Mouse (Mus musculus) MEL (cell line): ENCODE results near the gene Zdhhc12. TPM values are rescaled to one million over a fixed set of nuclear protein-coding genes. Genes with fewer than 3 reads are reported as not detected.

Experiments used
- DNase-seq: peaks from one replicate; pipeline ENCODE4 v3.0.0; 2011; ENCODE audit warnings: low read depth, low spot score
- H3K27ac ChIP-seq: 2 replicates; pipeline ENCODE4 v1.5.1; 2012; ENCODE audit warnings: low read depth, mild to moderate bottlenecking, control low read depth, low read length, moderate library complexity; ENCODE audit not compliant: control insufficient read depth
- H3K27me3 ChIP-seq, 2 experiments: fragments of 150-350 bp in 1 of 2; sonication (generic) in 1 of 2; 2 replicates each; pipeline ENCODE4 v1.6.1; 2012; ENCODE audit warnings: low read length in 2 of 2, mild to moderate bottlenecking in 2 of 2, improper control_type of control experiment in 1 of 2, moderate library complexity in 1 of 2; ENCODE audit not compliant: insufficient read depth in 2 of 2, control insufficient read depth in 1 of 2
- H3K36me3 ChIP-seq, 2 experiments: 2 replicates each; pipeline ENCODE4 v1.6.1; 2012 to 2014; ENCODE audit warnings: low read length in 2 of 2, improper control_type of control experiment in 1 of 2, inconsistent platforms in 1 of 2, mild to moderate bottlenecking in 1 of 2; ENCODE audit not compliant: insufficient read depth in 2 of 2, control insufficient read depth in 1 of 2
- H3K4me1 ChIP-seq, 2 experiments: fragments of 150-350 bp in 1 of 2; sonication (generic) in 1 of 2; 2 replicates each; pipeline ENCODE4 v1.6.1; 2012; ENCODE audit warnings: low read length in 2 of 2, improper control_type of control experiment in 1 of 2, mild to moderate bottlenecking in 1 of 2; ENCODE audit not compliant: insufficient read depth in 2 of 2, control insufficient read depth in 1 of 2
- H3K4me3 ChIP-seq, 2 experiments: fragments of 150-350 bp in 1 of 2; sonication (generic) in 1 of 2; 2 replicates each; pipeline ENCODE4 v1.5.1; 2012; ENCODE audit warnings: low read depth in 2 of 2, low read length in 2 of 2, mild to moderate bottlenecking in 2 of 2, moderate library complexity in 2 of 2, control low read depth in 1 of 2, improper control_type of control experiment in 1 of 2; ENCODE audit not compliant: control insufficient read depth in 1 of 2, insufficient read depth in 1 of 2
- H3K79me2 ChIP-seq: 2 replicates; pipeline ENCODE4 v1.6.1; 2012; ENCODE audit warnings: mild to moderate bottlenecking, low read length, moderate library complexity; ENCODE audit not compliant: control insufficient read depth, poor library complexity, insufficient read depth
- H3K9ac ChIP-seq: 2 replicates; pipeline ENCODE4 v1.6.1; 2012; ENCODE audit warnings: low read depth, mild to moderate bottlenecking, control low read depth, low read length, moderate library complexity; ENCODE audit not compliant: control insufficient read depth, poor library complexity, severe bottlenecking
- H3K9me3 ChIP-seq: fragments of 150-350 bp; sonication (generic); replicated peaks from 2 replicates; pipeline ENCODE4 v1.6.1; 2012; ENCODE audit warnings: mild to moderate bottlenecking, low read length, improper control_type of control experiment, moderate library complexity; ENCODE audit not compliant: insufficient read depth
- CHD1 ChIP-seq: IDR thresholded peaks from 2 replicates; pipeline ENCODE4 v1.6.1; 2012; ENCODE audit warnings: low read depth, mild to moderate bottlenecking, inconsistent platforms, low read length, improper control_type of control experiment
- CHD2 ChIP-seq: IDR thresholded peaks from 2 replicates; pipeline ENCODE4 v1.6.1; 2011; ENCODE audit warnings: low read length, improper control_type of control experiment
- CTCF ChIP-seq, 3 experiments: IDR thresholded peaks in 2 of 3; conservative IDR thresholded peaks in 1 of 3; 2 replicates each; pipeline ENCODE4 v1.5.1; 2011 to 2012; ENCODE audit warnings: low read length in 3 of 3, low read depth in 2 of 3, mild to moderate bottlenecking in 2 of 3, improper control_type of control experiment in 1 of 3, inconsistent platforms in 1 of 3, mixed read lengths in 1 of 3, moderate library complexity in 1 of 3; ENCODE audit not compliant: control insufficient read depth in 1 of 3, insufficient read depth in 1 of 3, poor library complexity in 1 of 3, severe bottlenecking in 1 of 3
- E2F4 ChIP-seq: IDR thresholded peaks from 2 replicates; pipeline ENCODE4 v1.6.1; 2011; ENCODE audit warnings: low read depth, low read length, improper control_type of control experiment, borderline replicate concordance
- ELF1 ChIP-seq: IDR thresholded peaks from 2 replicates; pipeline ENCODE4 v1.6.1; 2014; ENCODE audit warnings: low read depth, mild to moderate bottlenecking, inconsistent platforms, low read length, improper control_type of control experiment, moderate library complexity
- EP300 ChIP-seq, 2 experiments: IDR thresholded peaks; 2 replicates each; pipeline ENCODE4 v1.6.1; 2011; ENCODE audit warnings: improper control_type of control experiment in 2 of 2, low read length in 2 of 2, low read depth in 1 of 2, mild to moderate bottlenecking in 1 of 2
- ETS1 ChIP-seq: IDR thresholded peaks from 2 replicates; pipeline ENCODE4 v1.6.1; 2012; ENCODE audit warnings: low read depth, mild to moderate bottlenecking, inconsistent platforms, low read length, improper control_type of control experiment, moderate library complexity
- GATA1 ChIP-seq: IDR thresholded peaks from 2 replicates; pipeline ENCODE4 v1.6.1; 2011; ENCODE audit warnings: low read depth, low read length, improper control_type of control experiment
- KAT2A ChIP-seq: conservative IDR thresholded peaks from 2 replicates; pipeline ENCODE4 v1.6.1; 2012; ENCODE audit warnings: low read depth, low read length, improper control_type of control experiment, inconsistent platforms
- MAFK ChIP-seq: IDR thresholded peaks from 2 replicates; pipeline ENCODE4 v1.6.1; 2011; ENCODE audit warnings: low read depth, mild to moderate bottlenecking, low read length, improper control_type of control experiment, borderline replicate concordance
- MAX ChIP-seq: IDR thresholded peaks from 2 replicates; pipeline ENCODE4 v1.6.1; 2011; ENCODE audit warnings: low read length, improper control_type of control experiment
- MAZ ChIP-seq: IDR thresholded peaks from 2 replicates; pipeline ENCODE4 v1.6.1; 2012; ENCODE audit warnings: low read depth, mild to moderate bottlenecking, inconsistent platforms, low read length, improper control_type of control experiment
- MXI1 ChIP-seq: IDR thresholded peaks from 2 replicates; pipeline ENCODE4 v1.6.1; 2011; ENCODE audit warnings: mild to moderate bottlenecking, low read depth, low read length, improper control_type of control experiment
- MYC ChIP-seq: IDR thresholded peaks from 2 replicates; pipeline ENCODE4 v1.6.1; 2011; ENCODE audit warnings: low read depth, mild to moderate bottlenecking, low read length, improper control_type of control experiment, moderate library complexity
- NELFE ChIP-seq: IDR thresholded peaks from 2 replicates; pipeline ENCODE4 v1.6.1; 2011; ENCODE audit warnings: low read depth, low read length, improper control_type of control experiment
- NRF1 ChIP-seq: IDR thresholded peaks from 2 replicates; pipeline ENCODE4 v1.6.1; 2014; ENCODE audit warnings: low read depth, mild to moderate bottlenecking, inconsistent platforms, low read length, improper control_type of control experiment, moderate library complexity; ENCODE audit not compliant: poor library complexity, insufficient read depth, severe bottlenecking
- POLR2A ChIP-seq, 2 experiments: IDR thresholded peaks; 2 replicates each; pipeline ENCODE4 v1.6.1; 2011 to 2012; ENCODE audit warnings: low read length in 2 of 2, mild to moderate bottlenecking in 2 of 2, control low read depth in 1 of 2, improper control_type of control experiment in 1 of 2, low read depth in 1 of 2, moderate library complexity in 1 of 2; ENCODE audit not compliant: control insufficient read depth in 1 of 2, insufficient read depth in 1 of 2, poor library complexity in 1 of 2
- POLR2AphosphoS2 ChIP-seq: IDR thresholded peaks from 2 replicates; pipeline ENCODE4 v1.6.1; 2011; ENCODE audit warnings: low read length, improper control_type of control experiment
- POLR2AphosphoS5 ChIP-seq: IDR thresholded peaks from 2 replicates; pipeline ENCODE4 v1.6.1; 2012; ENCODE audit warnings: low read depth, borderline replicate concordance, mild to moderate bottlenecking, inconsistent platforms, low read length, moderate library complexity, mixed read lengths
- RAD21 ChIP-seq: IDR thresholded peaks from 2 replicates; pipeline ENCODE4 v1.6.1; 2011; ENCODE audit warnings: mild to moderate bottlenecking, low read depth, low read length, improper control_type of control experiment
- RCOR1 ChIP-seq: IDR thresholded peaks from 2 replicates; pipeline ENCODE4 v1.6.1; 2012; ENCODE audit warnings: low read depth, mild to moderate bottlenecking, inconsistent platforms, low read length, improper control_type of control experiment
- SIN3A ChIP-seq: IDR thresholded peaks from 2 replicates; pipeline ENCODE4 v1.6.1; 2012; ENCODE audit warnings: low read length, improper control_type of control experiment, inconsistent platforms
- SMC3 ChIP-seq: IDR thresholded peaks from 2 replicates; pipeline ENCODE4 v1.6.1; 2011; ENCODE audit warnings: low read depth, low read length, improper control_type of control experiment
- TAL1 ChIP-seq: IDR thresholded peaks from 2 replicates; pipeline ENCODE4 v1.6.1; 2012; ENCODE audit warnings: mild to moderate bottlenecking, inconsistent platforms, low read length, moderate library complexity, mixed read lengths
- TBP ChIP-seq: IDR thresholded peaks from 2 replicates; pipeline ENCODE4 v1.8.0; 2011; ENCODE audit warnings: low read depth, low read length, improper control_type of control experiment
- TCF12 ChIP-seq: IDR thresholded peaks from 2 replicates; pipeline ENCODE4 v1.6.1; 2014; ENCODE audit warnings: low read depth, mild to moderate bottlenecking, inconsistent platforms, low read length, improper control_type of control experiment, moderate library complexity
- UBTF ChIP-seq: IDR thresholded peaks from 2 replicates; pipeline ENCODE4 v1.6.1; 2012; ENCODE audit warnings: low read depth, mild to moderate bottlenecking, inconsistent platforms, low read length, improper control_type of control experiment, moderate library complexity, borderline replicate concordance; ENCODE audit not compliant: insufficient read depth
- USF1 ChIP-seq: IDR thresholded peaks from 2 replicates; pipeline ENCODE4 v1.6.1; 2014; ENCODE audit warnings: low read depth, mild to moderate bottlenecking, inconsistent platforms, low read length, improper control_type of control experiment, moderate library complexity
- USF2 ChIP-seq, 2 experiments: IDR thresholded peaks; 2 replicates each; pipeline ENCODE4 v1.6.1; 2011 to 2012; ENCODE audit warnings: improper control_type of control experiment in 2 of 2, low read length in 2 of 2, borderline replicate concordance in 1 of 2, inconsistent platforms in 1 of 2, low read depth in 1 of 2, mild to moderate bottlenecking in 1 of 2; ENCODE audit not compliant: insufficient read depth in 1 of 2
- ZC3H11A ChIP-seq: IDR thresholded peaks from 2 replicates; pipeline ENCODE4 v1.6.1; 2012; ENCODE audit warnings: low read depth, mild to moderate bottlenecking, inconsistent platforms, low read length, improper control_type of control experiment
- ZKSCAN1 ChIP-seq: IDR thresholded peaks from 2 replicates; pipeline ENCODE4 v1.6.1; 2012; ENCODE audit warnings: low read depth, mild to moderate bottlenecking, inconsistent platforms, low read length, improper control_type of control experiment, moderate library complexity
- ZMIZ1 ChIP-seq: IDR thresholded peaks from 2 replicates; pipeline ENCODE4 v1.6.1; 2012; ENCODE audit warnings: low read depth, mild to moderate bottlenecking, inconsistent platforms, low read length, improper control_type of control experiment, moderate library complexity
- ZNF384 ChIP-seq: IDR thresholded peaks from 2 replicates; pipeline ENCODE4 v1.6.1; 2012; ENCODE audit warnings: low read depth, mild to moderate bottlenecking, inconsistent platforms, low read length, improper control_type of control experiment
- polyA plus RNA-seq, 2 experiments: library from polyadenylated mRNA; stranded (reverse) in 1 of 2; unstranded in 1 of 2; fragments of >175 nt in 1 of 2; fragments of >200 nt in 1 of 2; gene quantifications; 2 replicates each; pipeline versions ENCODE4 v1.2.1 to v1.2.4; 2012; ENCODE audit warnings: low replicate concordance in 2 of 2, low read depth in 1 of 2; ENCODE audit not compliant: insufficient read length in 2 of 2, insufficient read depth in 1 of 2, missing spikeins in 1 of 2
- total RNA-seq: library from RNA; depleted of rRNA; stranded (reverse); fragments of 300-350 nt; gene quantifications from 2 replicates; pipeline ENCODE4 v1.2.3, GENCODE M21; 2012

Zdhhc12 gene
- total and polyA plus RNA-seq, 3 experiments: 25.1 to 42.1 TPM; not detected in 1

DNA sequence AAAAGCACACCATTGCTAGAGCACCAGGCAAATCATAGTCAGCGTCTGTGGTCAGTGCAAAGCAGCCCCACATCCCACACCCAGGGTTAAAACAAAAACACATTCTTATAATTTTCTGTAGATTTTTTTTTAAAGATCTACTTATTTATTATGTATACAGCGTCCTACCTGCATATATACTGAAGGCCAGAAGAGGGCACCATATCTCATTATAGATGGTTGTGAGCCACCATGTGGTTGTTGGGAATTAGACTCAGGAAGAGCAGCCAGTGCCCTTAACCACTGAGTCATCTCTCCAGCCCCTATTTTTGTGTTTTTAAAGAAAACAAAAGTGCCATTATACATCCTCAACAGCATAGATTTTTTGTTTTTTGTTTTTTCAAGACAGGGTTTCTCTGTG lies 35.3 kb upstream of the Zdhhc12 start (continued):
- no peak for TF ChIP-seq POLR2AphosphoS5
- TF ChIP-seq, all 39 proteins: peak for 10

DNA sequence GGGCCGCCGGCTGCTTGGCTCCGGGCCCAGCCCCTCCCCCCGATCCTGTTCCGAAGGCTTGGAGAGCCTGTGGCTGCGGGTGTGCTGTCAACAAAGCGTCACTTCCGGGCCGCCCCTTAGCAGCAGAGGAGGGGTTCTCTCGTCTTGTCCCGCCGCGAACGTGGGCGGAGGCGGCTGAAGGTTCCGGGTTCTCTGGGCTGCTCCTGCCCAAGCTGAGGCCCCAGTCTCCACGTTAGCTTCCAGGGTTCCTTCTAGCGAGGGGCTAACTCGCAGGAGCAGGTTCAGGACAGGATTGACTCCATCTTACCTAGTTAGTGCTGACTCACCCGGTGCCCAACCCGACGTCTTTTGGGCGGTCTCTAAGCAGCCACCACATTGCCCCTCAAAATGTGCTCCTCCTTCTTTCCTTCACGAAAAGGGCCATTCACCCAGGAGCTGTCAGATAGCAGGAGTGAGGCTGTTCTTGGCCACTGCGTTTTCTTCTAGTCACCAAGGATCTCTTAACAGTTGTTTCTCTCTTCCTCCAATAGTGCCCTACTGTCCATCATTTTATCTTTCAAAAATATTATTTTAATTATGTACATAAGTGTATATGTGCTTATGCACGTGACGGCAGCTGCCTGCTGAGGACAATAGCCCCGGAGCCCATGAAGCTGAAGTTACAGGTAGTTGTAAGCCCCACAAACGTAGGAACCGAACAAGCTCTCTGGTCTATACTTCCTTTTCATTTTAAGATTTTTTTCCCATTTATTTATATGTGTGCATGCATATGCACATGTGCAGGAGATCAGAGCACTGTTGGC lies 31.2 kb upstream of the Zdhhc12 start, which contains the start of gene Zer1:
Zer1 (minus strand) TSS at position 114 of the 803 bp plus-strand sequence.
- H3K4me1 ChIP-seq: peaks cover 2 to 11% of the 10 kb centered on the region in 2 experiments
- peak within 1 kb of the TSS; percentile 74 to 95 for H3K4me3 ChIP-seq
- peak; percentile 97 for DNase-seq
- peak within 1 kb of the TSS; percentile 97 for H3K27ac ChIP-seq
- H3K9me3 ChIP-seq: no peaks in the 10 kb centered on the region
- H3K79me2 ChIP-seq: peaks cover 2% of the 10 kb centered on the region; the same call in 1 of the 2 replicates
- H3K27me3 ChIP-seq: no peaks in the 10 kb centered on the region
- H3K9ac ChIP-seq: peak within 1 kb of the TSS; percentile 93
- peaks cover 0 to 7% of the 10 kb centered on the region in 2 experiments; a peak in 2 of 4 replicates for H3K36me3 ChIP-seq
- TF ChIP-seq ELF1 (peak; percentile 83), UBTF (no peak; the same call in 1 of the 2 replicates), RCOR1 (0 out of 2 replicates have a peak, but pooled peaks have one; percentile 9), TCF12 (peak; percentile 76), SIN3A (peak; percentile 92), SMC3 (no peak), RAD21 (no peak), ETS1 (peak; percentile 64), MXI1 (peak; percentile 90), MAX (peak; percentile 68; the same call in 1 of the 2 replicates), KAT2A (peak; percentile 66; the same call in 1 of the 2 replicates), MYC (peak; percentile 90), TAL1 (no peak), CHD1 (no peak), GATA1 (no peak), POLR2AphosphoS5 (no peak), NELFE (peak; percentile 90), CTCF (IDR thresholded peaks at IDR 0.05 in 2 of 3, conservative IDR thresholded peaks at IDR 0.05 in 1 of 3; ENCODE audit: control insufficient read depth in 1 of 3, insufficient read depth in 1 of 3, low read depth in 2 of 3, low read length in 3 of 3, poor library complexity in 1 of 3, severe bottlenecking in 1 of 3) (0 out of 6 replicates have a peak, but pooled peaks of 1 of the 3 experiments have one; percentile 5), USF2 (IDR thresholded peaks at IDR 0.05; ENCODE audit: borderline replicate concordance in 1 of 2, insufficient read depth in 1 of 2, low read depth in 1 of 2, low read length in 2 of 2) (no peak), ZMIZ1 (peak; percentile 79), POLR2A (IDR thresholded peaks at IDR 0.05; ENCODE audit: control insufficient read depth in 1 of 2, insufficient read depth in 1 of 2, low read depth in 1 of 2, low read length in 2 of 2, poor library complexity in 1 of 2) (peak; percentile 80 to 96), ZKSCAN1 (no peak), EP300 (IDR thresholded peaks at IDR 0.05; ENCODE audit: low read depth in 1 of 2, low read length in 2 of 2) (peak in 1 of 2 experiments; percentile 45; a peak in 1 of 4 replicates), MAZ (peak; percentile 80; the same call in 1 of the 2 replicates), MAFK (peak; percentile 27; the same call in 1 of the 2 replicates), TBP (peak; percentile 71; the same call in 1 of the 2 replicates), ZNF384 (no peak), USF1 (peak; percentile 68), POLR2AphosphoS2 (peak; percentile 68; the same call in 1 of the 2 replicates), CHD2 (no peak), NRF1 (peak; percentile 28; the same call in 1 of the 2 replicates), ZC3H11A (no peak), E2F4 (peak; percentile 66; the same call in 1 of the 2 replicates)
